Mouse (Mus musculus): ENCODE results near the gene Qars.
A peak's percentile ranks its signal among the peaks of the same experiment; 100 is the strongest.

The Qars gene

GRCm38 (mm10) chr9:108530954-108531353 lies 23.4 kb downstream of the Qars start:
- DNase-seq (ENCODE audit: low read depth, low spot score) = no peak

GRCm38 (mm10) chr9:108531496-108531895 lies 24.0 kb downstream of the Qars start:
- no peak for DNase-seq (ENCODE audit: low read depth, low spot score)

DNA sequence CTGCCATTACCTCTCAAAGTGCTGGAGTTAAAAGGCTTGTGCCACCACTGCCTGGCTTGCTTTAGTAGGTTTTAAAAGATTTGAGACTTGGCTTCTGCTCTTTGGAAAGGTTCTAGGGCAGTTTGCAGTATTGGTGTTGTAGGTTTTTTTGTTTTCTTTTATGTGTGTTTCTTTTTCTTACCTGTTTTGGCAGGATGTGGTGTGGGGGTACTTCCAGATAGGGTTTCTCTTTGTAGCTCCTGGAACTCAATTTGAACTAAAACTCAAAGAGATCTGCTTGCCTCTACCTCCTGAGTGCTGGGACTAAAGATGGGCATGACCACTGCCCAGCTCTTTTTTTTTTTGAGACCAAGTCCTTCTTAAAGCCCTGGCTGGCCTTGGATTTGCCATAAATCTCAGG lies 33.3 kb downstream of the Qars start:
- DNase-seq (ENCODE audit: low read depth, low spot score) = no peak

- no peak for DNase-seq (ENCODE audit: low read depth, low spot score)
Observed at GRCm38 (mm10) chr9:108545986-108546385, 38.5 kb downstream of the Qars start.

DNA sequence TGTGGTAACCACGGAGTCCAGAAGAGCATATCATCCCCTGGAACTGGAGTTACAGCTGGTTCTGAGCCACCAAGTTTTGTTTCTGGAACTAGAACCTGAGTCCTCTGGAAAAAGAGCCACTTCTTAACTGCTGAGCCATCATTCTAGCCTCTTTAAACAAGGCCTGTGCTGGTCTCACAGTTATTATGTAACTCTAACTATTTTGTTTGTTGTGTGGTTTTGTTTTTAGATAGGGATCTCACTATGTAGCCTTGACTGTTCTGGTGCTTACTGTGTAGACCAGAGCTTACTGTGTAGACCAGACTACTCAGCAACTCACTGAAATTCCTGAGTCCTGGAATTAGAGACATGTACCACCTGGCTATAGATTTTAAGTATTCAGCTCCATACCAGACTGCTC lies 39.4 kb downstream of the Qars start:
- DNase-seq (ENCODE audit: low read depth, low spot score) = no peak

- no peak for DNase-seq (ENCODE audit: low read depth, low spot score)
Observed at GRCm38 (mm10) chr9:108559169-108559568, 51.7 kb downstream of the Qars start.

- peak; percentile 97 for DNase-seq (ENCODE audit: low read depth, low spot score)
Observed at GRCm38 (mm10) chr9:108560227-108560841, 52.8 kb downstream of the Qars start, which contains the start of gene Impdh2. TSS of gene Impdh2 (plus strand) at chr9:108560286.

DNA sequence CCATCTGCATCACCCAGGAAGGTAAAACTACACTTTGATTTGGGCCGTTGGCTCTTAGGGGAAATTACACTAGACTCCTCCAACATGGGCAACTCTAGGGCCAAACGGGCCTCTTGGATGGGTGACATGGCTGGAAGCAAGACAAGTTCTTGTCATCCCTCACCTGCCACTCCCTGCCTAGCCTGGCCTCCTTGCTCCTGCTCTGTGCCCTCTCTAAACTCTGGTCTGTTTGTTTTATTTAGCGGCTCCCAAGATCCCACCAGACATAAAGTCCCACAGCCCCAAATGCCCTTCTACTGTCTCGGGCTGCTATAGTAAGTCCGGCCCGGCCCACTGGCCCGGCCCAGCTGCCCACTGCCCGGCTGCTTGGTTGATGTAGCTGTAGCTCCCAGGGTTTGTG lies 56.2 kb downstream of the Qars start:
- no peak for DNase-seq (ENCODE audit: low read depth, low spot score)

DNA sequence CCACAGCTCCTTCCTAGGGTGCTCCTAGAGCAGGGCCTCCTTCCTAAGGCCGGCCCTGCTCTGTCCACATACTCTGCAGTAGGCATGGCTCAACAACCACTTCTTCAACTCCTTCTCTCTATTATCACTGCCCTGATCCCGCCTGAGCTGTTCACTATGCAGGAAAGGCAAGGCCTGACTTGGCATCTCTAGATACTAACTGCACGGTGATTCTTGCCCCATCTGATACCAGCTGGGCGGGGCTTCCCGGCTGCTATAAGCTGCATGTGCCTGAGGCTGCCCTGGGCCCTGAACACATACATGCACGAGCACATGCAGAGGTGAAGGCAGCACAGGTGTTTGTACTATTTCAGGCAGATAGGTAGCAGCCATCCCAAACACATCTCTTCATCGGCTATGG lies 56.6 kb downstream of the Qars start:
- no peak for DNase-seq (ENCODE audit: low read depth, low spot score)

All from skeletal muscle tissue, adult 2 months (tissue).